18 mouse cellular contexts compared by ENCODE assay signal in genomic region chr6:125540199-125540598, GRCm38 (mm10). TPM values are rescaled to one million over a fixed set of nuclear protein-coding genes. Genes with fewer than 3 reads are reported as not detected.
DNase-seq lines count a peak whose midpoint lies in the region; ATAC-seq and TF ChIP-seq lines count a peak whose summit lies in the region.
"Had no signal": no experiment of that assay in that cellular context is flagged by ENCODE, and none has a peak within 500 bp of the region (broad histone marks: within the 10 kb centered on the region; RNA-seq: fewer than 3 reads in every experiment).

No protein-coding gene starts in this region.

- H3K27ac ChIP-seq in liver, embryonic 12.5 days: peak overlapping the region; percentile 66; the same call in 1 of the 2 replicates
- no peak overlapping the region for H3K27ac ChIP-seq in liver, postnatal 0 days (ENCODE audit: low read depth)
- H3K27ac ChIP-seq in macrophage: peak overlapping the region; percentile 91
- H3K27ac ChIP-seq in hindbrain, embryonic 14.5 days: no peak overlapping the region
- H3K27ac ChIP-seq in forebrain, embryonic 14.5 days (ENCODE audit: low read depth, low read length): no peak overlapping the region
- H3K27ac ChIP-seq: forebrain, embryonic 12.5 days; left cerebral cortex, adult 2 months; limb, embryonic 13.5 days; neural tube, embryonic 13.5 days had no signal

- no peak overlapping the region for H3K4me3 ChIP-seq in liver, embryonic 12.5 days
- H3K4me3 ChIP-seq in liver, postnatal 0 days (ENCODE audit: low read depth, low read length): no peak overlapping the region
- H3K4me3 ChIP-seq in macrophage (ENCODE audit: inconsistent target): no peak overlapping the region
- no peak overlapping the region for H3K4me3 ChIP-seq in hindbrain, embryonic 14.5 days (replicated peaks; ENCODE audit: low read length)
- H3K4me3 ChIP-seq in forebrain, embryonic 14.5 days (ENCODE audit: low read depth, low read length): no peak overlapping the region
- H3K4me3 ChIP-seq: forebrain, embryonic 12.5 days; heart, embryonic 13.5 days; left cerebral cortex, adult 2 months; limb, embryonic 13.5 days; neural tube, embryonic 13.5 days had no signal

- TF ChIP-seq CTCF in liver, postnatal 0 days (IDR thresholded peaks at IDR 0.05; ENCODE audit: low read depth): no peak

- ATAC-seq in liver, embryonic 12.5 days: peak; percentile 46; the same call in 1 of the 2 replicates
- no peak for ATAC-seq in liver, postnatal 0 days
- peak; percentile 21; the same call in 1 of the 2 replicates for ATAC-seq in common myeloid progenitor, adult 5-6 weeks (replicated peaks; ENCODE audit: low read depth, poor library complexity, severe bottlenecking)
- ATAC-seq in hindbrain, embryonic 14.5 days (ENCODE audit: low FRiP score): no peak
- no peak for ATAC-seq in forebrain, embryonic 14.5 days

- 0 out of 2 replicates have a peak overlapping the region, but pooled peaks have one; percentile 13 for H3K4me2 ChIP-seq in liver, embryonic 12.5 days
- no peak overlapping the region for H3K4me2 ChIP-seq in liver, postnatal 0 days (ENCODE audit: low read depth, low read length)
- no peak overlapping the region for H3K4me2 ChIP-seq in hindbrain, embryonic 14.5 days (replicated peaks)
- H3K4me2 ChIP-seq in forebrain, embryonic 14.5 days (ENCODE audit: low read length): no peak overlapping the region
- H3K4me2 ChIP-seq: forebrain, embryonic 12.5 days; heart, embryonic 13.5 days; limb, embryonic 13.5 days; lung, embryonic 14.5 days; neural tube, embryonic 13.5 days had no signal

- H3K27me3 ChIP-seq in liver, embryonic 12.5 days (replicated peaks): no peaks in the 10 kb centered on the region
- no peaks in the 10 kb centered on the region for H3K27me3 ChIP-seq in liver, postnatal 0 days (ENCODE audit: insufficient read depth, low read length)
- H3K27me3 ChIP-seq in hindbrain, embryonic 14.5 days (ENCODE audit: control insufficient read depth, insufficient read depth, low read length): no peaks in the 10 kb centered on the region
- H3K27me3 ChIP-seq in forebrain, embryonic 14.5 days (replicated peaks; ENCODE audit: control insufficient read depth, insufficient read depth, low read length): no peaks in the 10 kb centered on the region
- H3K27me3 ChIP-seq: forebrain, embryonic 12.5 days; limb, embryonic 13.5 days had no signal

- 0 out of 2 replicates have a peak overlapping the region, but pooled peaks have one; percentile 28 for H3K9ac ChIP-seq in liver, embryonic 12.5 days
- no peak overlapping the region for H3K9ac ChIP-seq in liver, postnatal 0 days (replicated peaks)
- H3K9ac ChIP-seq in hindbrain, embryonic 14.5 days: no peak overlapping the region
- H3K9ac ChIP-seq in forebrain, embryonic 14.5 days (ENCODE audit: low read length): no peak overlapping the region
- H3K9ac ChIP-seq: forebrain, embryonic 12.5 days; heart, embryonic 13.5 days; lung, embryonic 14.5 days; neural tube, embryonic 13.5 days had no signal

- peaks cover 33% of the 10 kb centered on the region for H3K4me1 ChIP-seq in liver, embryonic 12.5 days
- peaks cover 14% of the 10 kb centered on the region for H3K4me1 ChIP-seq in liver, postnatal 0 days (ENCODE audit: insufficient read depth)
- H3K4me1 ChIP-seq in hindbrain, embryonic 14.5 days (replicated peaks; ENCODE audit: control insufficient read depth, insufficient read depth, low read length): no peaks in the 10 kb centered on the region
- H3K4me1 ChIP-seq in forebrain, embryonic 14.5 days (ENCODE audit: control insufficient read depth, insufficient read depth, low read length): no peaks in the 10 kb centered on the region
- H3K4me1 ChIP-seq: forebrain, embryonic 12.5 days; neural tube, embryonic 13.5 days had no signal

- no peak for TF ChIP-seq EP300 in liver, postnatal 0 days (IDR thresholded peaks at IDR 0.05; ENCODE audit: low read depth)

- WGBS in liver, embryonic 12.5 days (ENCODE audit: insufficient replicate concordance): 37% methylated on average over 10 of the region's 10 CpGs
- WGBS in liver, postnatal 0 days (ENCODE audit: insufficient replicate concordance): 57% methylated on average over 10 of the region's 10 CpGs
- 24% methylated on average over 10 of the region's 10 CpGs for WGBS in macrophage (ENCODE audit: missing documents)
- WGBS in hindbrain, embryonic 14.5 days: 88% methylated on average over 10 of the region's 10 CpGs
- WGBS in forebrain, embryonic 14.5 days: 91% methylated on average over 10 of the region's 10 CpGs

- peaks cover 24% of the 10 kb centered on the region for H3K79me2 ChIP-seq in macrophage (ENCODE audit: inconsistent target)

- no peak for DNase-seq in liver, postnatal 0 days
- DNase-seq in frontal cortex, postnatal 25 days (ENCODE audit: low spot score in 2 of 2): no peak
- no peak for DNase-seq in hindbrain, embryonic 14.5 days (ENCODE audit: low spot score)
- no peak for DNase-seq in forebrain, embryonic 14.5 days (ENCODE audit: low spot score)
- DNase-seq: cerebellum, adult 9-10 months; heart, postnatal 36 days; kidney, adult 2 months; kidney, postnatal 14 days; lung, embryonic 14.5 days; thymus, postnatal 25 days had no signal

- no peaks in the 10 kb centered on the region for H3K9me3 ChIP-seq in liver, embryonic 12.5 days (replicated peaks)
- no peaks in the 10 kb centered on the region for H3K9me3 ChIP-seq in liver, postnatal 0 days (ENCODE audit: low read length)
- H3K9me3 ChIP-seq in hindbrain, embryonic 14.5 days (ENCODE audit: control insufficient read depth, low read length): no peaks in the 10 kb centered on the region
- no peaks in the 10 kb centered on the region for H3K9me3 ChIP-seq in forebrain, embryonic 14.5 days (replicated peaks; ENCODE audit: control insufficient read depth, low read length)
- H3K9me3 ChIP-seq: forebrain, embryonic 12.5 days; heart, embryonic 13.5 days; limb, embryonic 13.5 days; neural tube, embryonic 13.5 days had no signal

- no peaks in the 10 kb centered on the region for H3K36me3 ChIP-seq in liver, embryonic 12.5 days
- H3K36me3 ChIP-seq in liver, postnatal 0 days (replicated peaks; ENCODE audit: insufficient read depth, low read length): no peaks in the 10 kb centered on the region
- no peaks in the 10 kb centered on the region for H3K36me3 ChIP-seq in macrophage (ENCODE audit: inconsistent target)
- no peaks in the 10 kb centered on the region for H3K36me3 ChIP-seq in hindbrain, embryonic 14.5 days (replicated peaks; ENCODE audit: control insufficient read depth, insufficient read depth)
- no peaks in the 10 kb centered on the region for H3K36me3 ChIP-seq in forebrain, embryonic 14.5 days (ENCODE audit: control insufficient read depth, insufficient read depth, low read length)
- H3K36me3 ChIP-seq: forebrain, embryonic 12.5 days; heart, embryonic 13.5 days; limb, embryonic 13.5 days; neural tube, embryonic 13.5 days had no signal

RNA-seq across cellular contexts. Expression of gene Vwf, which starts 6.4 kb away (rescaled TPM):
- polyA plus RNA-seq in liver, embryonic 12.5 days (2016; fragmentation: Nextera tagmentation; extraction: Ambion mirVana): 19.2 and 21.5 TPM in 2 replicates
- polyA plus RNA-seq in liver, postnatal 0 days (2015; fragmentation: Nextera tagmentation; extraction: Ambion mirVana): 13.4 and 14.8 TPM in 2 replicates
- 15.3 and 16.7 TPM in 2 replicates for total RNA-seq in common myeloid progenitor, adult 5-6 weeks (2017)
- total RNA-seq in macrophage (2018; cell fraction: chromatin; rRNA removed): 100 to 1,000 TPM in 17 of 26 experiments, 10 to 100 TPM in 9; 31.9 to 305 (median 136) TPM
- 10 to 100 TPM in 22 of 26 experiments, 1 to 10 TPM in 4; 5.7 to 59.9 (median 19.9) TPM for total RNA-seq in macrophage (2018; cell fraction: cytosol; rRNA removed)
- total RNA-seq in macrophage (2018; cell fraction: nucleus; rRNA removed): 100 to 1,000 TPM in 11 of 26 experiments, 10 to 100 TPM in 15; 19.3 to 220 (median 94.7) TPM
- polyA plus RNA-seq in macrophage (2018): 12.6 to 39.2 TPM (median 15.9 TPM) in 3 replicates
- polyA plus RNA-seq in hindbrain, embryonic 14.5 days (2014; fragmentation: Nextera tagmentation; extraction: Ambion mirVana): 13.1 and 14.2 TPM in 2 replicates
- polyA plus RNA-seq in forebrain, embryonic 14.5 days (2014; fragmentation: Nextera tagmentation; extraction: Ambion mirVana): 8.7 and 8.8 TPM in 2 replicates

RNA-seq across cellular contexts. Expression of gene Cd9, which starts 45.6 kb away (rescaled TPM):
- 88.3 and 93.3 TPM in 2 replicates for polyA plus RNA-seq in liver, embryonic 12.5 days (2016; fragmentation: Nextera tagmentation; extraction: Ambion mirVana)
- polyA plus RNA-seq in liver, postnatal 0 days (2015; fragmentation: Nextera tagmentation; extraction: Ambion mirVana): 243 and 249 TPM in 2 replicates
- 54.4 and 64.8 TPM in 2 replicates for total RNA-seq in common myeloid progenitor, adult 5-6 weeks (2017)
- total RNA-seq in macrophage (2018; cell fraction: chromatin; rRNA removed): 10 to 100 TPM in 13 of 26 experiments, 1 to 10 TPM in 12, under 1 TPM in 1; 0.96 to 52.6 (median 9.9) TPM
- 100 to 1,000 TPM in 13 of 26 experiments, 10 to 100 TPM in 13; 11.8 to 220 (median 99.5) TPM for total RNA-seq in macrophage (2018; cell fraction: cytosol; rRNA removed)
- 100 to 1,000 TPM in 8 of 26 experiments, 10 to 100 TPM in 15, 1 to 10 TPM in 3; 8.1 to 185 (median 27.5) TPM for total RNA-seq in macrophage (2018; cell fraction: nucleus; rRNA removed)
- 296 to 414 TPM (median 359 TPM) in 3 replicates for polyA plus RNA-seq in macrophage (2018)
- 93.6 and 110 TPM in 2 replicates for polyA plus RNA-seq in hindbrain, embryonic 14.5 days (2014; fragmentation: Nextera tagmentation; extraction: Ambion mirVana)
- polyA plus RNA-seq in forebrain, embryonic 14.5 days (2014; fragmentation: Nextera tagmentation; extraction: Ambion mirVana): 77.8 and 85.5 TPM in 2 replicates

Comparison
In these comparisons a context has a peak if more than half of its experiments do, and no peak if none do; other contexts are left out.
1. ATAC-seq: peak in liver, embryonic 12.5 days (single experiment) and common myeloid progenitor, adult 5-6 weeks (single experiment); none in liver, postnatal 0 days (single experiment), hindbrain, embryonic 14.5 days (single experiment) and forebrain, embryonic 14.5 days (single experiment).
2. H3K27ac ChIP-seq: peak in liver, embryonic 12.5 days (single experiment) and macrophage (single experiment); none in liver, postnatal 0 days (single experiment), hindbrain, embryonic 14.5 days (single experiment) and forebrain, embryonic 14.5 days (single experiment).